14 mouse cellular contexts compared by ENCODE assay signal in the genomic region with DNA sequence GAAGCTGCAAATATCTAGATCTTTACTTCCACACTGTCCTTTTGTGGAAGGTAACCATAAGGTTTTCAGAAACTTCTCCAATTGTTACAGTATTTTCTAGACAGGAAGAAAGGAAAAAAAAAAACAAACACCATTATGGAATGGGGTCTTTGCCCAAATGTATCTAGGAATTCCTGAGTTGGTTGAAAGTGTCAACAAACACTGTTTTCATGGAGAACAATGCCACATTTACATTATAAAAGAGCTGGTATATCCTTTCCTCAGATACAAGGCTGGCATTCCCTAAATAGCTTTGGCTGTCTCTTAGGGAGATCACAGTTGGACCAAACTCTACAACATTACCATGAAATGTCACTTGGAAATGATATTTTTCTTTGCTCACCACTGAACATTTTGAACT.
"Had no signal": no experiment of that assay in that cellular context is flagged by ENCODE, and none has a peak within 500 bp of the region (broad histone marks: within the 10 kb centered on the region; RNA-seq: fewer than 3 reads in every experiment).

No protein-coding gene starts in this region.

- DNase-seq: gastrocnemius, postnatal 14 days; gastrocnemius, postnatal 36 days; heart, adult 11 months; heart, postnatal 14 days; heart, postnatal 36 days; kidney, adult 11 months; kidney, adult 2 months; kidney, adult 9 months; kidney, postnatal 14 days; kidney, postnatal 36 days; liver; liver, embryonic 13.5 days had no signal

- ATAC-seq: hindbrain, postnatal 0 days; intestine, embryonic 16.5 days had no signal
